Mouse (Mus musculus): Measurements from ENCODE around the gene Ptprt. TPM values are rescaled to one million over a fixed set of nuclear protein-coding genes. Genes with fewer than 3 reads are reported as not detected.

The Ptprt gene
- polyA plus RNA-seq, 1 experiment from 2014 or later: 15.7 TPM

DNA sequence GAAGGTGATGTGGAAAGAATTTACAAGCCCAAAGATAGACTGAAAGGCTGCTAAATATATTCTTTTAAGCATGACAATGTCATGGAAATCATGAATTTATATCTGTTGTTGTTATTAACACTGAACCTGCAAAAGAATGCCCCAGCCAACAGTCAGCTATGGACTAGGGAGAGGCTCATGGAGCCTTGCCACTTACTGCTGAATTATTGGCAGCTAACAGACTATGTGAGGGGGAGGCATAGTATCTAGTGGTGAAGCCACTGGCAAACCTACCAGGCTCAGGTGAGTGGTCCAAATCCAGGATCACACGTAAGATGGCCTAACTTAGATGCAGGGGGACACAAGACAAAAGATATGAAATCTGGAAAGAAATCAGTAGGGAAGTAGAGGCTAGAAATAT lies 847.6 kb downstream of the Ptprt start:
- H3K4me1 ChIP-seq (ENCODE audit: control insufficient read depth, insufficient read depth, low read length): 0 out of 2 replicates have a peak, but pooled peaks cover 2% of the 10 kb centered on the region
- H3K27me3 ChIP-seq (ENCODE audit: control insufficient read depth, insufficient read depth, low read length): no peaks in the 10 kb centered on the region
- H3K9me3 ChIP-seq (ENCODE audit: control insufficient read depth, low read length): no peaks in the 10 kb centered on the region
- ATAC-seq (ENCODE audit: low FRiP score, low TSS enrichment) (no peak), DNase-seq (no peak)
- H3K4me2 ChIP-seq (ENCODE audit: low read length): no peak overlapping the region
- no peaks in the 10 kb centered on the region for H3K36me3 ChIP-seq (ENCODE audit: control insufficient read depth, insufficient read depth, low read length)
- no peak overlapping the region for H3K27ac ChIP-seq (replicated peaks; ENCODE audit: low read depth, low read length)
- no peak overlapping the region for H3K4me3 ChIP-seq (replicated peaks; ENCODE audit: low read depth, low read length)
- H3K9ac ChIP-seq (replicated peaks; ENCODE audit: low read length): no peak overlapping the region
- 88% methylated on average over 1 of the region's 1 CpGs for WGBS

DNA sequence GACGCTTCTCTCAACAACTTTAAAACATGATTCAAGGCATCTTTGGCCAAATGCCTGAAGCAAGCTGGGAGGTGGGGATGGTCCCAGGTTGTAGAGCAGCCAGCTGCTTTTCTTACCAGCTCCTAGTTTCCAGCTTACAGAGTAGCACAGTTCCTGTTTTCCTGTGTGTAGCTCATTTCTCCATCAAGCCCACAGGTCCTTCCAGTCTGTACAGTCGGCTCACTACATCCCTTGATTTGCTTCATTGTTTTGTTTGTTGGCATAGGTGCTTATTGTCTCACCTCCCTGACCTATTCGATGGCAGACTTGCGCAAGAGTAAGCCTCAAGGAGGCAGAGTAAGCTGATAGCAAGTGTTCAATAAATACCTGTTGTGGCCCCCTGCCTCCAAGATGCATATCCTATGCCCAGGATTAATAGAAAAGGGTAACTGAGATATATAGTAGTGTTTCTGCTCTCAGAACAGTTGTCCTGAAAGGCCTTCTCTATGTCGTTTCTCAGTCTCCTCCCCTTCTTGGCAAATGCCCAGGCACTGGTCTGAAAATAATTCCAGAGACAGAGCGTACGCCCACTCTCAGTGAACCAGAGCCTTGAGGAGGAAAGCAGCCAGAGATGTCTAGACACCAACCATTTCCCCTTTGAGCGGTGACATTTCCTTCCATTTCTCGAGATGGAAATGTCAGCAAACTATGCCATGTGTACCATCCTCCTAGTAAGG lies 852.7 kb downstream of the Ptprt start:
- Histone ChIP-seq H3K27ac (replicated peaks; ENCODE audit: low read depth, low read length) (no peak overlapping the region), H3K4me2 (ENCODE audit: low read length) (no peak overlapping the region), H3K4me1 (ENCODE audit: control insufficient read depth, insufficient read depth, low read length) (no peaks in the 10 kb centered on the region), H3K9ac (replicated peaks; ENCODE audit: low read length) (no peak overlapping the region), H3K27me3 (ENCODE audit: control insufficient read depth, insufficient read depth, low read length) (no peaks in the 10 kb centered on the region), H3K9me3 (ENCODE audit: control insufficient read depth, low read length) (no peaks in the 10 kb centered on the region), H3K36me3 (ENCODE audit: control insufficient read depth, insufficient read depth, low read length) (no peaks in the 10 kb centered on the region), H3K4me3 (replicated peaks; ENCODE audit: low read depth, low read length) (no peak overlapping the region)
- ATAC-seq (ENCODE audit: low FRiP score, low TSS enrichment) (no peak), DNase-seq (peak; percentile 34)
- WGBS: 85% methylated on average over 9 of the region's 9 CpGs

DNA sequence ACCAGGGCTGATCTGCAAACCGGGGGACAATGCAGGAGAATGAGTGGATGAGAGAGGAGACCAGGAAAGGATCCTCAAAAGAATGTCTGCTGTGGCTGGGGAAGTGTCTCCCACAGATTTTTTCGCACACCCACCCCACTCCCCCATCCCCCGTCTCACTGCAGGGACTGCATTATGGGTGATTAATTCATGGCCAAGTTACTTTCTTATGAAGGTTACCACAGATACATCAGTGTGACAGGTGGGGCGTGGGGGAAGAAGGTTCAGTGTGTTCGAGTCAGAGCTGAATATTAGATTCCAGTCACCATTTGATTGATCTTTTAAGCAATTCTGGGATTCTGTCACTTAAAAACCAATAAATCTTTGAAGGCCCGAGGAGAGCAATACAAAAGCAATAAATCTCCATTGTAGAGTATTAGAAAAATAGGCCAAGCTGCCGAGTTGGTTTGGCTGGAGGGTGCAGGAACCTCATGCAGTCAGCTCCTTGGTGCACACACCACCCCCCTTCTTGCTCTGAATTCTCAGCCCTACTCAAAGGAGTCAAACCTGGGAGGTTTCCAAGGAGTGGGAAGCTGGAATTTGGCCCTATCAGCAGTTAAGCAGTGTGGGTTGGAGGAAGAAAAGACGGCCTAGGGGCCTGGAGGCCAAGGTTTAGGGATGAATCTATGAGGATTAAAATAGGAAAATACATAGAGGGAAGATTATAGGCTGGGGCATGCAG lies 854.5 kb downstream of the Ptprt start:
- WGBS: 39% methylated on average over 8 of the region's 8 CpGs
- Histone ChIP-seq H3K9ac (replicated peaks; ENCODE audit: low read length) (no peak overlapping the region), H3K27ac (replicated peaks; ENCODE audit: low read depth, low read length) (no peak overlapping the region; the same call in 1 of the 2 replicates), H3K27me3 (ENCODE audit: control insufficient read depth, insufficient read depth, low read length) (no peaks in the 10 kb centered on the region), H3K9me3 (ENCODE audit: control insufficient read depth, low read length) (no peaks in the 10 kb centered on the region), H3K4me3 (replicated peaks; ENCODE audit: low read depth, low read length) (no peak overlapping the region), H3K36me3 (ENCODE audit: control insufficient read depth, insufficient read depth, low read length) (no peaks in the 10 kb centered on the region), H3K4me1 (ENCODE audit: control insufficient read depth, insufficient read depth, low read length) (no peaks in the 10 kb centered on the region), H3K4me2 (ENCODE audit: low read length) (no peak overlapping the region)
- DNase-seq (no peak), ATAC-seq (ENCODE audit: low FRiP score, low TSS enrichment) (no peak)

DNA sequence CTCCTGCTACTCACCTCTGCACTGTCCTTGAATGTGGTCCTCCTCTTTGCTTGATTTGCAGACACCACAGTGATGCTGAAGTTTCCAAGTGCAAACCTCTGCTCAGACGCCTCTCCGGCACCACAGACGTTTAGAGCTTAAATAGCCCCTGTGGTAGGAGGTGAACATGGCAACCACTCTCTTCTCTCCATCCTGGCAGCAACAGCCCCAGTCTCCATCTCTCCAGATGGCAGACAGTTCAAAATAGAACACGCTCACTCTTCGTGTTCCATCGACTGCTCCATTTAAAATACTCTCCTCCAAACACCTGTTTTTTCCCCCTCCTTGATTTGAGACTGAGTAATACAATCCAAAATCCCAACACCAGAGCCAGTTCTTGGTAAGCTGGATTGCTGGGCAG lies 861.0 kb downstream of the Ptprt start:
- Histone ChIP-seq H3K9me3 (ENCODE audit: control insufficient read depth, low read length) (no peaks in the 10 kb centered on the region), H3K27me3 (ENCODE audit: control insufficient read depth, insufficient read depth, low read length) (no peaks in the 10 kb centered on the region), H3K27ac (replicated peaks; ENCODE audit: low read depth, low read length) (no peak overlapping the region), H3K4me1 (ENCODE audit: control insufficient read depth, insufficient read depth, low read length) (no peaks in the 10 kb centered on the region), H3K36me3 (ENCODE audit: control insufficient read depth, insufficient read depth, low read length) (no peaks in the 10 kb centered on the region), H3K4me3 (replicated peaks; ENCODE audit: low read depth, low read length) (no peak overlapping the region), H3K4me2 (ENCODE audit: low read length) (no peak overlapping the region), H3K9ac (replicated peaks; ENCODE audit: low read length) (no peak overlapping the region)
- DNase-seq: no peak
- WGBS: 85% methylated on average over 6 of the region's 6 CpGs
- ATAC-seq (ENCODE audit: low FRiP score, low TSS enrichment): no peak

DNA sequence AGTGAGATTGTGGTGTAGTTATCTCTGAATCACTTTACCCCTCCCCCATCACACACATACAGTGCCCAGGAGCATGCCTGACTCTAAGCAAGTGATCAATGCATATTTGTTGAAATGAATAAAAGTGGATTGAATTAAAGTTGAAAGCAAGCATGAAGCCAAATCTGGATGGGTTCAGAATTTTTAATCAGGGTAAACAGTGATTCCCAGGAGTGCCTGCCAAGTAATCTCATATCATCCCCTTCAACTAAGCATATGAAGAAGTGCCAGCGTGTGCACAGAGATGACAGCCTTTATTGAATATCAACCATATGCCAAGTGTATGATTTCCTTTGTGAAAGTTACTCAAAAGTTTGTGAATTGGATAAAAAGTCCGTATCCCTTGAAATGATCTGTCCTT lies 893.4 kb downstream of the Ptprt start:
- DNase-seq (no peak), ATAC-seq (ENCODE audit: low FRiP score, low TSS enrichment) (no peak)
- Histone ChIP-seq H3K9me3 (ENCODE audit: control insufficient read depth, low read length) (no peaks in the 10 kb centered on the region), H3K4me1 (ENCODE audit: control insufficient read depth, insufficient read depth, low read length) (no peaks in the 10 kb centered on the region), H3K36me3 (ENCODE audit: control insufficient read depth, insufficient read depth, low read length) (no peaks in the 10 kb centered on the region), H3K27ac (replicated peaks; ENCODE audit: low read depth, low read length) (no peak overlapping the region), H3K4me2 (ENCODE audit: low read length) (no peak overlapping the region), H3K9ac (replicated peaks; ENCODE audit: low read length) (no peak overlapping the region), H3K27me3 (ENCODE audit: control insufficient read depth, insufficient read depth, low read length) (no peaks in the 10 kb centered on the region), H3K4me3 (replicated peaks; ENCODE audit: low read depth, low read length) (no peak overlapping the region)
- 74% methylated on average over 2 of the region's 2 CpGs for WGBS

DNA sequence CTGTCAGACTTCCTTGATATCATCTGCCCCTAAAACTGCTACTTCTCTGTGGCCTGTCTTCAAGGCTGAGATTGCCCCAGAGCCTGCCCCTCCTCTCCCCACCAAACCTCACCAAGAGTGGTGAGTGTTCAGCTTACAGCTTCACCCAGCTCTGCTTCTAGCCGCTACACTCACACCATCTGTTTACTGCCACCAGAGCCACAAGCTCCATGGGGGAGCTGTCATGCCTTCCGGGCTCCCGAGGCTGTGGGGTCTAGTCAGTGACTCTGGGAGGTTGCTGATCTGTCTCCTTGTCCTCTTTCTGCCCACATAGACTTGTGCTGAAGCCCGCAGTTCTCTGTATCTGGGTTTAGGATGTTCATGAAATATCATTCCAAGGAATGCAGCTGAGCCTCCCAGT lies 947.9 kb downstream of the Ptprt start:
- WGBS: 56% methylated on average over 4 of the region's 4 CpGs

DNA sequence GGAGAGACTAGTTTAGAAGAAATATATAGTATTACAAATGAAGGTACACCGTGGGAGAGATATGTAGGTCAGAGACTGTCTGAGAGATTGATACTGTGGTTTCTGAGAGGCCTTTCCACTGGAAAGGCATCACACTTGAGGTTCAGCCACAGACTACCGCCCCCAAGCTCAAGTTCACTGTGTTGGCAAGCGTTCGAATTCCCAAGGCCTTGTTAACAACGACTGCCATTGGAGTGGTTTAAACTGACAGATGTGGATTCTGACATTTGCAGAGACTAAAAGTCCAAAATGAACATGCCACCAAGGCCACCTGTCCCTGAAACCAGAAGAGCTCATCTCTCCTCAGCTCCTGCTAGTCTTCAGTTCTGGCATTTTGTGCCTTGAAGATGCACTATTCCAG lies 951.6 kb downstream of the Ptprt start:
- H3K36me3 ChIP-seq (ENCODE audit: control insufficient read depth, insufficient read depth, low read length): no peaks in the 10 kb centered on the region
- no peaks in the 10 kb centered on the region for H3K9me3 ChIP-seq (ENCODE audit: control insufficient read depth, low read length)
- no peak for ATAC-seq (ENCODE audit: low FRiP score, low TSS enrichment)
- no peak overlapping the region for H3K4me3 ChIP-seq (replicated peaks; ENCODE audit: low read depth, low read length)
- H3K4me1 ChIP-seq (ENCODE audit: control insufficient read depth, insufficient read depth, low read length): peaks cover 7% of the 10 kb centered on the region; the same call in 1 of the 2 replicates
- H3K9ac ChIP-seq (replicated peaks; ENCODE audit: low read length): no peak overlapping the region
- DNase-seq: no peak
- no peaks in the 10 kb centered on the region for H3K27me3 ChIP-seq (ENCODE audit: control insufficient read depth, insufficient read depth, low read length)
- 87% methylated on average over 5 of the region's 5 CpGs for WGBS
- no peak overlapping the region for H3K27ac ChIP-seq (replicated peaks; ENCODE audit: low read depth, low read length)
- no peak overlapping the region for H3K4me2 ChIP-seq (ENCODE audit: low read length)

More for the DNA sequence above, 947.9 kb downstream of the Ptprt start:
- Histone ChIP-seq H3K27me3 (ENCODE audit: control insufficient read depth, insufficient read depth, low read length) (no peaks in the 10 kb centered on the region), H3K4me1 (ENCODE audit: control insufficient read depth, insufficient read depth, low read length) (no peaks in the 10 kb centered on the region), H3K9ac (replicated peaks; ENCODE audit: low read length) (no peak overlapping the region), H3K27ac (replicated peaks; ENCODE audit: low read depth, low read length) (no peak overlapping the region), H3K4me3 (replicated peaks; ENCODE audit: low read depth, low read length) (no peak overlapping the region), H3K36me3 (ENCODE audit: control insufficient read depth, insufficient read depth, low read length) (no peaks in the 10 kb centered on the region), H3K9me3 (ENCODE audit: control insufficient read depth, low read length) (no peaks in the 10 kb centered on the region), H3K4me2 (ENCODE audit: low read length) (no peak overlapping the region)
- DNase-seq (no peak), ATAC-seq (ENCODE audit: low FRiP score, low TSS enrichment) (no peak)

DNA sequence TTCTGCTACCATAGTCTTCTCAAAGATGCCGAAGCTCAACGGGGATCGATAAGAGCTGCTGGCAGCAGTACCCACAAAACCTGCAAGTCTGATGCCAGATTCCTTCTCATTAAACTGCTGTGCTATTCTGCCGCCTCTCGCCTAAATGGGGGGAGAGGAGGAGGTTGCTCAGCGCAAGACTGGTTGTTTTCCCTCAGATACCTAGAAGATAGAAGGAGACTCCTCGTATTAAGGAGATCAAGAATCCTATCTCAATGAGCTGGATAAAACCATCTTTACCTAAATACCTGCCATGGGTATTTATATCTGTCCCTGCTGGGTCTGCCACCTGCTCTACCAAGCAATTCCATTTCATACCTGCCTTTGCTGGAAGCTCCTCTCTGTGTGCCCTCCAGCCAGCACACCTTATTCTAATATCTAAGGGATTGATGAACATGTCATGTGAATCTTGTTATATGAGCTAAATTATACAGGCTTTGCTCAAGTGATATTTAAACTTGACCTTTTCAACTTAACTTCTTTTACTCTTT lies 954.5 kb downstream of the Ptprt start:
- no peaks in the 10 kb centered on the region for H3K36me3 ChIP-seq (ENCODE audit: control insufficient read depth, insufficient read depth, low read length)
- H3K9ac ChIP-seq (replicated peaks; ENCODE audit: low read length): no peak overlapping the region
- ATAC-seq (ENCODE audit: low FRiP score, low TSS enrichment) (no peak), DNase-seq (no peak)
- 79% methylated on average over 7 of the region's 7 CpGs for WGBS
- peaks cover 7% of the 10 kb centered on the region; the same call in 1 of the 2 replicates for H3K4me1 ChIP-seq (ENCODE audit: control insufficient read depth, insufficient read depth, low read length)
- H3K9me3 ChIP-seq (ENCODE audit: control insufficient read depth, low read length): no peaks in the 10 kb centered on the region
- no peak overlapping the region for H3K27ac ChIP-seq (replicated peaks; ENCODE audit: low read depth, low read length)
- H3K4me3 ChIP-seq (replicated peaks; ENCODE audit: low read depth, low read length): no peak overlapping the region
- H3K4me2 ChIP-seq (ENCODE audit: low read length): no peak overlapping the region
- H3K27me3 ChIP-seq (ENCODE audit: control insufficient read depth, insufficient read depth, low read length): no peaks in the 10 kb centered on the region
